Mouse (Mus musculus): ENCODE measurements at regions not wholly inside any gene's neighbourhood (a gene's known extent, or its start where the extent isn't known, plus 50 kb on each side); places are given as distances from the start of the nearest gene placed in this dataset.

- no peak for TF ChIP-seq POLR2A (IDR thresholded peaks at IDR 0.05; ENCODE audit: control insufficient read depth, low read depth, low read length)
- no peak for TF ChIP-seq CTCF (IDR thresholded peaks at IDR 0.05; ENCODE audit: control insufficient read depth, insufficient read depth, insufficient replicate concordance, low read depth, low read length)
- Histone ChIP-seq H3K27me3 (ENCODE audit: control insufficient read depth, insufficient read depth, low read length) (no peaks in the 10 kb centered on the region), H3K27ac (ENCODE audit: control insufficient read depth, insufficient read depth, low read depth, low read length) (no peak overlapping the region), H3K36me3 (ENCODE audit: control insufficient read depth, insufficient read depth, low read length) (no peaks in the 10 kb centered on the region), H3K4me3 (ENCODE audit: control insufficient read depth, low read depth, low read length) (no peak overlapping the region), H3K4me1 (ENCODE audit: control insufficient read depth, insufficient read depth, low read length) (no peaks in the 10 kb centered on the region)
Measured at GRCm38 (mm10) chr17:64922235-64922634, 86.4 kb upstream of the 4930583I09Rik start.

- no peaks in the 10 kb centered on the region for H3K36me3 ChIP-seq (ENCODE audit: control insufficient read depth, insufficient read depth, low read length)
- no peak for TF ChIP-seq CTCF (IDR thresholded peaks at IDR 0.05; ENCODE audit: control insufficient read depth, insufficient read depth, insufficient replicate concordance, low read depth, low read length)
- TF ChIP-seq POLR2A (IDR thresholded peaks at IDR 0.05; ENCODE audit: control insufficient read depth, low read depth, low read length), result no peak
- no peaks in the 10 kb centered on the region for H3K27me3 ChIP-seq (ENCODE audit: control insufficient read depth, insufficient read depth, low read length)
- H3K27ac ChIP-seq (ENCODE audit: control insufficient read depth, insufficient read depth, low read depth, low read length), result no peak overlapping the region
- no peaks in the 10 kb centered on the region for H3K4me1 ChIP-seq (ENCODE audit: control insufficient read depth, insufficient read depth, low read length)
- H3K4me3 ChIP-seq (ENCODE audit: control insufficient read depth, low read depth, low read length), result no peak overlapping the region
Measured at GRCm38 (mm10) chr17:64920236-64920635, 84.4 kb upstream of the 4930583I09Rik start.

GRCm38 (mm10) chr17:64917830-64918229 lies 82.0 kb upstream of the 4930583I09Rik start:
- Histone ChIP-seq H3K4me3 (ENCODE audit: control insufficient read depth, low read depth, low read length) (no peak overlapping the region), H3K4me1 (ENCODE audit: control insufficient read depth, insufficient read depth, low read length) (no peaks in the 10 kb centered on the region), H3K27me3 (ENCODE audit: control insufficient read depth, insufficient read depth, low read length) (no peaks in the 10 kb centered on the region), H3K36me3 (ENCODE audit: control insufficient read depth, insufficient read depth, low read length) (no peaks in the 10 kb centered on the region), H3K27ac (ENCODE audit: control insufficient read depth, insufficient read depth, low read depth, low read length) (no peak overlapping the region)
- TF ChIP-seq POLR2A (IDR thresholded peaks at IDR 0.05; ENCODE audit: control insufficient read depth, low read depth, low read length) (no peak), CTCF (IDR thresholded peaks at IDR 0.05; ENCODE audit: control insufficient read depth, insufficient read depth, insufficient replicate concordance, low read depth, low read length) (no peak)

GRCm38 (mm10) chr17:64916657-64917056 lies 80.8 kb upstream of the 4930583I09Rik start:
- Histone ChIP-seq H3K27ac (ENCODE audit: control insufficient read depth, insufficient read depth, low read depth, low read length) (no peak overlapping the region), H3K4me3 (ENCODE audit: control insufficient read depth, low read depth, low read length) (no peak overlapping the region), H3K36me3 (ENCODE audit: control insufficient read depth, insufficient read depth, low read length) (no peaks in the 10 kb centered on the region), H3K4me1 (ENCODE audit: control insufficient read depth, insufficient read depth, low read length) (no peaks in the 10 kb centered on the region), H3K27me3 (ENCODE audit: control insufficient read depth, insufficient read depth, low read length) (no peaks in the 10 kb centered on the region)
- peak; percentile 58; the same call in 1 of the 2 replicates for TF ChIP-seq CTCF (IDR thresholded peaks at IDR 0.05; ENCODE audit: control insufficient read depth, insufficient read depth, insufficient replicate concordance, low read depth, low read length)
- TF ChIP-seq POLR2A (IDR thresholded peaks at IDR 0.05; ENCODE audit: control insufficient read depth, low read depth, low read length), result no peak

- H3K4me3 ChIP-seq (ENCODE audit: control insufficient read depth, low read depth, low read length), result no peak overlapping the region
- no peak overlapping the region for H3K27ac ChIP-seq (ENCODE audit: control insufficient read depth, insufficient read depth, low read depth, low read length)
- no peaks in the 10 kb centered on the region for H3K36me3 ChIP-seq (ENCODE audit: control insufficient read depth, insufficient read depth, low read length)
- H3K4me1 ChIP-seq (ENCODE audit: control insufficient read depth, insufficient read depth, low read length), result no peaks in the 10 kb centered on the region
- TF ChIP-seq POLR2A (IDR thresholded peaks at IDR 0.05; ENCODE audit: control insufficient read depth, low read depth, low read length) (no peak), CTCF (IDR thresholded peaks at IDR 0.05; ENCODE audit: control insufficient read depth, insufficient read depth, insufficient replicate concordance, low read depth, low read length) (no peak)
- no peaks in the 10 kb centered on the region for H3K27me3 ChIP-seq (ENCODE audit: control insufficient read depth, insufficient read depth, low read length)
Measured at GRCm38 (mm10) chr17:64915708-64916107, 79.8 kb upstream of the 4930583I09Rik start.

GRCm38 (mm10) chr17:64915025-64915424 lies 79.2 kb upstream of the 4930583I09Rik start:
- TF ChIP-seq CTCF (IDR thresholded peaks at IDR 0.05; ENCODE audit: control insufficient read depth, insufficient read depth, insufficient replicate concordance, low read depth, low read length) (no peak), POLR2A (IDR thresholded peaks at IDR 0.05; ENCODE audit: control insufficient read depth, low read depth, low read length) (no peak)
- no peaks in the 10 kb centered on the region for H3K36me3 ChIP-seq (ENCODE audit: control insufficient read depth, insufficient read depth, low read length)
- no peaks in the 10 kb centered on the region for H3K27me3 ChIP-seq (ENCODE audit: control insufficient read depth, insufficient read depth, low read length)
- H3K27ac ChIP-seq (ENCODE audit: control insufficient read depth, insufficient read depth, low read depth, low read length), result no peak overlapping the region
- no peak overlapping the region for H3K4me3 ChIP-seq (ENCODE audit: control insufficient read depth, low read depth, low read length)
- no peaks in the 10 kb centered on the region for H3K4me1 ChIP-seq (ENCODE audit: control insufficient read depth, insufficient read depth, low read length)

- Histone ChIP-seq H3K4me3 (ENCODE audit: control insufficient read depth, low read depth, low read length) (no peak overlapping the region), H3K27me3 (ENCODE audit: control insufficient read depth, insufficient read depth, low read length) (no peaks in the 10 kb centered on the region), H3K36me3 (ENCODE audit: control insufficient read depth, insufficient read depth, low read length) (no peaks in the 10 kb centered on the region), H3K4me1 (ENCODE audit: control insufficient read depth, insufficient read depth, low read length) (no peaks in the 10 kb centered on the region), H3K27ac (ENCODE audit: control insufficient read depth, insufficient read depth, low read depth, low read length) (no peak overlapping the region)
- TF ChIP-seq POLR2A (IDR thresholded peaks at IDR 0.05; ENCODE audit: control insufficient read depth, low read depth, low read length), result no peak
- TF ChIP-seq CTCF (IDR thresholded peaks at IDR 0.05; ENCODE audit: control insufficient read depth, insufficient read depth, insufficient replicate concordance, low read depth, low read length), result no peak
Measured at GRCm38 (mm10) chr17:64914302-64914701, 78.4 kb upstream of the 4930583I09Rik start.

GRCm38 (mm10) chr17:64908671-64909070 lies 72.8 kb upstream of the 4930583I09Rik start:
- H3K4me1 ChIP-seq (ENCODE audit: control insufficient read depth, insufficient read depth, low read length), result no peaks in the 10 kb centered on the region
- H3K4me3 ChIP-seq (ENCODE audit: control insufficient read depth, low read depth, low read length), result no peak overlapping the region
- H3K27ac ChIP-seq (ENCODE audit: control insufficient read depth, insufficient read depth, low read depth, low read length), result no peak overlapping the region
- TF ChIP-seq CTCF (IDR thresholded peaks at IDR 0.05; ENCODE audit: control insufficient read depth, insufficient read depth, insufficient replicate concordance, low read depth, low read length), result no peak
- no peak for TF ChIP-seq POLR2A (IDR thresholded peaks at IDR 0.05; ENCODE audit: control insufficient read depth, low read depth, low read length)
- H3K27me3 ChIP-seq (ENCODE audit: control insufficient read depth, insufficient read depth, low read length), result no peaks in the 10 kb centered on the region
- H3K36me3 ChIP-seq (ENCODE audit: control insufficient read depth, insufficient read depth, low read length), result no peaks in the 10 kb centered on the region
